Comparison of ENCODE assay signal across 9 mouse cellular contexts in the genomic region with DNA sequence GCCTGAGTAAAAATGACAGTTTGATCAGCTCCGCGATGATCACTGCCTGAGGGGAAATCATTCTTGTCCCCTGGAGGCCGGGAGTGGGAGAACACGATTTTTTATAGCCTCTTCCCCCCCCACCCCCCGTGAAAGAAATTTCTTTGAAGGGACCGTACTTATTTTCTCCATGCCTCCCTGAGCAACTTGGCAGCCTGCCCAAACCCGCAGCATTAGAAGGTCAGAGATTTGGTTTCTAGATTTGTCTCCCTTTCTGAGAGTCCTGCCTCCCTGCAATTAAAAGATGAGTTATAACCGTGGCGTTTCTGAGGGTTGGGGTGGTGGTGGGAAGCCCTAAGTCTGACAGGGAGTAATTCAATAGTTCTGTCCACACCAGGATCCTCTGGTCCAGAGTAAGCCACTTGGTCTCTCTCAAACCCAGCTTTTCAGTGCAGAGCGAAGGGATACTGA. TPM values are rescaled to one million over a fixed set of nuclear protein-coding genes. Genes with fewer than 3 reads are reported as not detected.
DNase-seq lines count a peak whose midpoint lies in the region; ATAC-seq and TF ChIP-seq lines count a peak whose summit lies in the region.
"Had no signal": no experiment of that assay in that cellular context is flagged by ENCODE, and none has a peak within 500 bp of the region (broad histone marks: within the 10 kb centered on the region; RNA-seq: fewer than 3 reads in every experiment).

No protein-coding gene starts in this region.

- no peaks in the 10 kb centered on the region for H3K36me3 ChIP-seq in forebrain, embryonic 16.5 days (ENCODE audit: control insufficient read depth, insufficient read depth)

- no peak overlapping the region for H3K4me3 ChIP-seq in layer of hippocampus, adult 2 months
- no peak overlapping the region for H3K4me3 ChIP-seq in forebrain, embryonic 16.5 days (replicated peaks; ENCODE audit: low read length)
- no peak overlapping the region for H3K4me3 ChIP-seq in olfactory bulb, adult 2 months (ENCODE audit: insufficient read depth, low read depth, low read length)

- WGBS in forebrain, embryonic 16.5 days: 20% methylated on average over 10 of the region's 10 CpGs
- 10% methylated on average over 10 of the region's 10 CpGs for WGBS in olfactory bulb, adult 2 months

- H3K4me2 ChIP-seq in forebrain, embryonic 16.5 days (ENCODE audit: low read length): peak overlapping the region; percentile 21; the same call in 1 of the 2 replicates

- DNase-seq in layer of hippocampus, adult 2 months (ENCODE audit: low spot score in 2 of 2): no peak
- no peak for DNase-seq in layer of hippocampus, postnatal 14 days (ENCODE audit: low spot score in 2 of 2)
- peak; percentile 56 to 79 for DNase-seq in adrenal gland, adult (ENCODE audit: inconsistent age in 2 of 2, low spot score in 1 of 2)
- peak; percentile 73 to 76 for DNase-seq in kidney, postnatal 25 days
- no peak for DNase-seq in layer of hippocampus, adult 9-11 months

- ATAC-seq in forebrain, embryonic 16.5 days: no peak
- ATAC-seq in erythroid progenitor cell, adult 5-6 weeks (replicated peaks; ENCODE audit: low FRiP score, poor library complexity, severe bottlenecking): no peak

- TF ChIP-seq CTCF in layer of hippocampus, adult 2 months (conservative IDR thresholded peaks at IDR 0.05): peak; percentile 41
- no peak for TF ChIP-seq CTCF in olfactory bulb, adult 2 months (IDR thresholded peaks at IDR 0.05; ENCODE audit: insufficient read depth, low read depth, low read length)

- H3K9ac ChIP-seq in forebrain, embryonic 16.5 days (replicated peaks; ENCODE audit: low read depth, low read length): no peak overlapping the region

- H3K27me3 ChIP-seq in forebrain, embryonic 16.5 days (replicated peaks; ENCODE audit: control insufficient read depth, insufficient read depth, low read length): no peaks in the 10 kb centered on the region

- no peak for TF ChIP-seq POLR2A in olfactory bulb, adult 2 months (IDR thresholded peaks at IDR 0.05; ENCODE audit: insufficient read depth, low read depth, low read length)

- H3K27ac ChIP-seq in layer of hippocampus, adult 2 months: no peak overlapping the region
- no peak overlapping the region for H3K27ac ChIP-seq in forebrain, embryonic 16.5 days (ENCODE audit: low read length)
- H3K27ac ChIP-seq in olfactory bulb, adult 2 months (ENCODE audit: insufficient read depth, low read depth, low read length): peak overlapping the region; percentile 40; the same call in 1 of the 2 replicates

- peaks cover 5% of the 10 kb centered on the region for H3K4me1 ChIP-seq in forebrain, embryonic 16.5 days (replicated peaks; ENCODE audit: control insufficient read depth, insufficient read depth, low read length)
- H3K4me1 ChIP-seq in olfactory bulb, adult 2 months (ENCODE audit: control insufficient read depth, insufficient read depth, low read length): peaks cover 6% of the 10 kb centered on the region

- no peaks in the 10 kb centered on the region for H3K9me3 ChIP-seq in forebrain, embryonic 16.5 days (ENCODE audit: control insufficient read depth, low read length)

RNA-seq across cellular contexts. Expression of gene Gm5426, which starts 11.9 kb away (rescaled TPM):
- total RNA-seq in layer of hippocampus, adult 2 months (2021): not detected
- not detected for total RNA-seq in layer of hippocampus, postnatal 14 days (2021)
- not detected in 2 replicates for polyA plus RNA-seq in forebrain, embryonic 16.5 days (2015; fragmentation: Nextera tagmentation; extraction: Ambion mirVana)
- not detected in 2 replicates for polyA plus RNA-seq in olfactory bulb, adult 2 months (2012; ENCODE audit: insufficient read depth, insufficient read length, low replicate concordance, missing spikeins)
- total RNA-seq in erythroid progenitor cell, adult 5-6 weeks (2015; ENCODE audit: low replicate concordance): not detected in 2 replicates
- total RNA-seq in erythroid progenitor cell, adult 5-6 weeks (2017; ENCODE audit: low replicate concordance): not detected in 2 replicates
- total RNA-seq: heart, postnatal 10 days had no signal

Comparison
In these comparisons a context has a peak if more than half of its experiments do, and no peak if none do; other contexts are left out.
1. DNase-seq: peak in adrenal gland, adult (2 of 2) and kidney, postnatal 25 days (2 of 2); none in layer of hippocampus, adult 2 months (0 of 2), layer of hippocampus, postnatal 14 days (0 of 2) and layer of hippocampus, adult 9-11 months (single experiment).